Mouse (Mus musculus) hematopoietic multipotent progenitor cell, adult 10-12 weeks (in vitro differentiated cells): Measurements from ENCODE around the gene Prkab1. TPM values are rescaled to one million over a fixed set of nuclear protein-coding genes. Genes with fewer than 3 reads are reported as not detected.

Experiments
- polyA plus RNA-seq: library from polyadenylated mRNA; stranded (reverse); fragments of >175 nt; gene quantifications from 2 replicates; pipeline ENCODE4 v1.2.3, GENCODE M21; 2012; ENCODE audit warnings: low replicate concordance

The Prkab1 gene
- polyA plus RNA-seq: 108 and 114 TPM in 2 replicates

GRCm38 (mm10) chr5:116024327-116024739 lies at the start of gene Prkab1:
Gene Prkab1 (minus strand): TSS chr5:116024508.

Other genes with a start within 250 kb of the Prkab1 start
- gene Cit, start 179.2 kb downstream of the Prkab1 start, polyA plus RNA-seq: 3.5 and 11.6 TPM in 2 replicates
- not detected in 2 replicates for gene Tmem233, start 58.7 kb upstream of the Prkab1 start, polyA plus RNA-seq